Mouse (Mus musculus): ENCODE data around the gene Tlx2.

Gene Tlx2

DNA sequence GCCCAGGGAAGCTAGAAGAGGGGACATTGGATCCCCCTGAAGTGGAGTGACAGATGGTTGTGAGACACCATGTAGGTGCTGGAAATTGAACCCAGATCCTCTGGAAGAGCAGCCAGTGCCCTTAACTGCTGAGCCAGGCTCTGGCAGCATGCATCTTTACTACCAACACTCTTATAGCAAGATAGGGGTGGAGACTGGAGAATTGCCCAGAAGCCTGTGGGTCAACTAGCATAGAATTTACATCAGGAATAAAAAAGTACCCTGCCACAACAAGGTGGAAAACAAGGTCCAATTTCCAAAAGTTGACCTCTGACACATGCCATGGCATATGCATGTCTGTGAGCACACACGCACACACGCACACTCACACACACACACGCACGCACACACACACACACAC is 44.9 kb downstream of the Tlx2 start:
- no peak for DNase-seq (ENCODE audit: low read depth in 1 of 2, low spot score in 2 of 2)

DNA sequence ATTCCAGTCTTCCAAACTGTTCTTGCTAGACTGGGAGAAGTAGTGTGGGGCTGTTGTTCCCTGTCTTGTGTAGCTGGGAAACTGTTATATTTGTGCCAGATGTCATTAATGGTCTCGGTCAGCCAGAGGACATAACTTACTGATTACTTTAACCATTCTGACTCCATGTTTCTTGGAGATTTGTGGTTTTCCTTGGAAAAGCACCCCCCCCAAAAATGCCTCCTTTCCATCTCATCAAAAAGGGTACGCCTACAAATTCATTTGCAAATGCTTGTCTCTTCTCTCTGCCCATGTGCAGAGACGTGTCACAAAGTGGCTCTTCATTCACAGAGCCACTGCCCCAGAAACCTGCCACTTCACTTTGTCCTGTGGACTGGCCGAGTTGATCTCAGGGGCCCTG is 45.7 kb downstream of the Tlx2 start:
- DNase-seq (ENCODE audit: low read depth in 1 of 2, low spot score in 2 of 2) = no peak

DNA sequence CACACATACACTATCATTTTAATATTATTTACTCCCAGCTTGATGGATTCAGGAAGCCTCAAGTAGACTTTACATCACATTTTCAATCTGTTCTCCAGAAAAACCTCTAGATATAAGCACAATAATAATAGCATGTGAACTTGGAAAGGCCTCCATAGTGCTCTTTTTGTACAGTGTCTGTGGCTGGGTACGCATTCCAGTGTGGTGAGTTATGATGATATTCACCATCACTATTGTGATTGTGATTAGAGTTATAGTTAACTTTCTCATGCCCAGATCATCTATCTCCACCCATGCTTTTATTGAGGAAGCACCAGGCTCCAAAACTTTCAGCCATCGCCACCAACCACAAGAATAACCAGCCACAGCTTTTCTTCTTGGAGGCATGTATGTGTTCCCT is 46.3 kb downstream of the Tlx2 start:
- no peak for DNase-seq (ENCODE audit: low read depth in 1 of 2, low spot score in 2 of 2)

DNA sequence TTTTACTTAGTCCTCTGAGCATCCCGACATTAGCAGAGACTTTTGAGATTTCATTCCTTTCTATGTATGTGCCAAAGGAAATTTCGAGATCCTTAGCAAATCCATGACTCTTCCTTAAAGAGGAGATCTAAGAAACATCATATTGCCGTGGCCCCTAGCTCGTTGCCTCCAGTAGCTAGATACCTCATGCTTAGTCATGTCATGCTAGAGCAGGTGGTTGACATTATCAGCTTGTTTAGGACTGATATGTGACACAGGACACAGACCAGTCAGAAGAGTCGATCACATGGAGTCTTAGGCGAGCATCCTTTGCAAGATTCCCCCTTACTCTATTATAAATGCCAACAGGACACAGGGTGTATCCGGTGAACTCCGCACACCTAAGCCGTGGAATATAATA is 47.1 kb downstream of the Tlx2 start:
- DNase-seq (ENCODE audit: low read depth in 1 of 2, low spot score in 2 of 2) = no peak

DNA sequence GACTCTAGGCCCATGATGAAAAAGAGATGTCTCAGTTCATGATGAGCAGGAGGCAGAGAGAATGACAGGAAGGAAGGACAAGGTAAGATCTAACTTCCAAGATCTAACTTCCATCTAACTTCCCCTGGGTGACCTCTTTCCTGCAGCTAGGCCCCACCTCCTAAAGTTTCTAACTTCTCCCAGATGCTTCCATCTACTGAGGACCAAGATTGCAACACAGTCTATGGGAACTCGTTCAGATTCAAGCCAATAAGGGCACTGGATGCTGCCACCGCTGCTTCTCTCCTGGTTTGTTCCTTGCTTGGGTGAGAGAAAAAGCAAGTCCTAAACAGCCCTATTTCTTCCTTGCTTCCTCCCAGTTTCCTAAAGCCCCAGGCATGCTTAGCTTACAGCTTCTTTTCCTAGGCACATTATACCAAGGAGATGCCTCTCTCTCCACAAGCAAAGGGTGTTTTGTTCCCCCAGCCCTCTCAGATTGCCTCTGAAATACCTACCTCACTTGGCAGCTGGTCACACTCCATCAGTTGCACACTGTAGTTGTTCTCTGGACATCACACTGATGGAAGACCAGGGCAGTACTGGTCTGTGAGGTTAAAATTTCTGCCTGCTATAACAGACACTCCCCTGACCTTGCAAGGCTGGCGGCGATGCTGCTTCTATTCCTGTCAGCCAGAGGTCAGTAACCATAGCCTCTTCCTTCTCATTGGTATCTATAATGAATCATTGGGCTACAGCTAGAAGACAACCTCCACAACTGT is 49.1 kb downstream of the Tlx2 start:
- no peak for DNase-seq (ENCODE audit: low read depth in 1 of 2, low spot score in 2 of 2)

DNA sequence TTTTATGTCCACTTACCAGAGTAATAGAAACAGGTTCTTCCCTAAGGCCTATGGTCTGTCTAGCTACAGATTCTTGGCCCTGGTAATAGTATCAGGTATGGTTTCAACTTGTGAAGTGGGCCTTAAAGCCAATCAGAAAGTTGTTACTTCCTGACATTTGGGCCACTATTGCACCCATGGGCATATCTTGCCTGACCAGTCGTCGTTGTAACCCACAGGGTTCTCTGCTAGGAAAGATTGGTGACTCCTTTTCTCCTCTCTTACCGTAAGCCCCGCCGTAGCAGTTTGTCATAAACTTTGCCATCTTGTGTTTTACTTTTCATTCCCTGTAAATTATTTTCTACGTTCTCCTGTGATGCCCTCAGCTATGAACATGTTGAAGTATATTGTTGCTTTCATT is 50.0 kb downstream of the Tlx2 start:
- no peak for DNase-seq (ENCODE audit: low read depth in 1 of 2, low spot score in 2 of 2)

DNA sequence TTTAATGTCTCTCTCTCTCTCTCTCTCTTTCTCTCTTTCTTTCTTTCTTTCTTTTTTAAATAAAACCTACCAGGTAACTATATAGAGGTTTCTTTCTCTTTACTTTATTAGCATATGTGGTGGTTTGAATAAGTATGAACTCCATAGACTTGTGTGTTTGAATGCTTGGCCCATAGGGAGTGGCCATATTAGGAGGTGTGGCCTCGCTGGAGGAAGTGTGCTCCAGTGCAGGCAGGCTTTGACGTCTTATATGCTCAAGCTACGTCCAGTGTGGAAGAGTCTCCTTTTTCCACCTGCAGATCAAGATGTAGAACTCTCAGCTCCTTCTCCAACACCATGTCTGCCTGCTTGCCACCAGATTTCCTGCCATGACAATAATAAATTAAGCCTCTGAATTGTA is 51.0 kb downstream of the Tlx2 start:
- DNase-seq (ENCODE audit: low read depth in 1 of 2, low spot score in 2 of 2) = no peak
